Mouse (Mus musculus): ENCODE measurements around the gene Col20a1.
A peak's percentile ranks its signal among the peaks of the same experiment; 100 is the strongest.

Gene Col20a1

DNA sequence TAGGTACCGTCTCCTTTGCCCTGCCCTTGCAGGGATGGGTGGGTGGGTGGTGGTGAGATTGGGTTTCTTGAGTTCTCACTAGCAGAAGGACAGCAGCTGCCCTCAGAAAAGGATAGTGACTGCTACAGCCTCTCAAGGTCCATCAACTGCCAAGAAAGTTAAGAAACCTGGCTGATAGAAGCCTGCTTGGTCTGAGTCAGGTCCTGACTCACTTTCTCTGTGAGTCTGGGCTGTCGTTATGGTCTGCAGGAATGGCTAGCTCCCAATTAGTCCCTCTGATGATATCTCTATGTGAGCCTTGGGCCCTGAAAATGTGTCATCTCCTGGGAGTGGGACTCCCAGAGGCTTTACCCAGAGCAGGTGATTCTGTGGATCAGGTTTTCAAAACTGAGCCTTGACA is 8.0 kb downstream of the Col20a1 start:
- DNase-seq (ENCODE audit: low spot score) = no peak

DNA sequence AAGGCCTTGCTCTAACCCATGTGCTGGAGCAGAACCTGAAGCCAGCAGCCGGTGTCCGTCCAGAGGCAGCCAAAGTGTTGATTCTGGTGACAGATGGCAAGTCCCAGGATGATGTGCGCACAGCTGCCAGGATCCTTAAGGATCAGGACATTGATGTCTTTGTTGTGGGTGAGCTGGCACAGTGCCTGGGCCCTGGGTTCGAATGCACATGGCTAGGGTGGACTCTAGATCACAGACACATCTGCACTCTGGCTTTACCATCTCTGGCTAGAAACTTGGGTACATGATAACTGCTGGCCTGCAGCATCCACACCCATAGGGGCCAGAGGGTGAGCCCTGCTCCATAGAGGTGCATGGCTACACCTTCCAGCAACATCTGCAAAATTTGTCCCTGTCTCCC is 9.1 kb downstream of the Col20a1 start:
- DNase-seq (ENCODE audit: low spot score) = no peak

DNA sequence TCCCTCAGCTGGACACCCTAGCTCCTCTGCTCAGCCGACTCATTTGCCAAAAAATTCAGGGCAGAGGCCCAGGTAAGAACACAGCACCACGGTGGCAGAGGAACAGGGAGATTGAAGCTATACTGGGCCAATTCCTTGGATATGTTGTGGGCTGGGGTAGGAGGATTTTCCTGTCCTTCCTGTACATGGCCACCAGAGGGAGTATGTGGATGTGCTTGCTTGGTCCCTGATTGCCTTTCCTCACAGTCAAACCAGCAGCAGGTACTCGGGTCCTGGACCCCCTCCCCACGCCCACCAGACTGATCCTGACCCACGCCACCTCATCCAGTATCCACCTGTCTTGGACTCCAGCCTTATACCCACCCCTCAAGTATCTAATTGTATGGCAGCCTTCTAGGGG is 10.1 kb downstream of the Col20a1 start:
- DNase-seq (ENCODE audit: low spot score) = no peak

DNA sequence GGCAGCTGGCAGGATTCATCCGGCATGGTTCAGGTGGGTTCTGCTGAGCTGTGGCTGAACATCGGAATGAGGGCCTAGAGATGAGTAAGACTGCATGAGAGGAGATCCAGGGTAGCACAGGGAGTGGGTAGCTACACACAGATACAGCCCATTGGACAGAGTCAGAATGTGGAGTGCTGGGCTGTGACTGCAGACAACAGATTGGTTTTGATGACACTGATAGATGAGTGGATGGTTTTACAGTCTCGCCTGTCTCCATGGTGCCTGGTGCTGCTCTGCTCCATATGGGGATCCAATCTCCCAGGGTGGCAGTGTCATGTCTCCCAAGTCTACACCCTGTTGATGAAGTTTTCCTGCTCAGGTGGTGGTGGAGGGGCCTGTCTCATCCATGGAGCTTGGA is 10.6 kb downstream of the Col20a1 start:
- no peak for DNase-seq (ENCODE audit: low spot score)

DNA sequence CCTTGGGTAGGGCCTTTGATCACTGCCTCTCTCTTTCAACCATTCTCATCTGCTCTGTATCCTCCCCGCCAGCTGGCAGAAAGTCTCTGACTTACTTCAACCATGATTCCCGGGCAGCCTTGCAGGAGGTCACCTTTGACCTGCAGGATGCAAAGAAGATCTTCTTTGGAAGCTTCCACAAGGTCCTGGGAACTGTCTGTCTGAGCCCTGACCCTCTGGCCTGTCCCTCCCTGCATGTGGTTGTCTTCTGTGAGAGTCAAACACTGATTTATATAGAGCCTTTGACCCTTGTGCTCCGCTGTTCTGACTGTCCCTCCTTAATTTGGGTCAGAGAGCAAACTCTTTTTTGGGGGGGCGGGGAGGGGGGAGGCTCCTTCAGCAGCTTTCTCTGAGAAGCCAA is 20.7 kb downstream of the Col20a1 start:
- DNase-seq (ENCODE audit: low spot score) = no peak

DNA sequence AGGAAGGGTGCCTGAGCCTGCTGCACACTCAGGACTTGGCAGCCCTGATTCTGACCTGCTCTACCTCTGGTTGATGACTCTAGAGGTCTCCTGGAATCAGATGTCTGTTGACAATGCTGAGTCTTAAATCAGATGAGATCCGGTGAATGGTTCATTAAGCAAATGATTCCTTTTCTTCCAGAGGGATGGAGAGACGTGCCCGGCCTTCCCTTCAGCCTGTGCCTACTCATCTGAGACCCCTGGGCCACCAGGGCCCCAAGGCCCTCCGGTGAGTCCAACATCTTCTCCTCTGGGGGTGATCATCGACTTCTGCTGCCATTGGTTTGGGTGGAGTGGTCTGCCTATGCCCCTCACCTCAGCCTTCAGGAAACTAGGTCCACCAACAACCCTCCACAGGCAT is 22.0 kb downstream of the Col20a1 start:
- DNase-seq (ENCODE audit: low spot score) = no peak

DNA sequence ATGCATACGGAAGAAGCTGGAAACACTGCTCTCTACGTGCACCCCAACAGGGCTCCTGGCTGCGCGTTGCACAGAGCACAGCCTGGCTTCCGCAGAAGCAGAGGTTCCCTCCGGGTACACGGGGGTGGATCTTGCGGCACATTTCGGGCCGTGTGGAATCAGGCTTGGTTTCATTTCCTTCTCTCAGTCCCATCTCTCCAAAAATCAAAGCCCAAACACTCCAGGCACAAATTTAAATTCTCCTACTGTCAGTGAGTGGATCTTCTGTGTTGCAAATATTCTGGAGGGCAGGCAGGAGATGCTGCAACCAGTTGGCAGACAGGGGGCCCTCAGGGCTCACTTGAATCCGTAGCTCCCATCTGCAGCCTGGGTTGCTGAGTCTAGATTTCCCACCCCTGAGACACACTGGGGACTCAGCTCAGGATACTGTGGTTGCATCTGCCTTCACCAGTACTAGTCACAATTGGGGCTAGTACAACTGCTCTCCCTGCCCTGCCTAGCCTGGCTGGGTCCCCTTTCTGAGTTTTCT is 45.1 kb downstream of the Col20a1 start:
- no peak for DNase-seq (ENCODE audit: low spot score)

DNA sequence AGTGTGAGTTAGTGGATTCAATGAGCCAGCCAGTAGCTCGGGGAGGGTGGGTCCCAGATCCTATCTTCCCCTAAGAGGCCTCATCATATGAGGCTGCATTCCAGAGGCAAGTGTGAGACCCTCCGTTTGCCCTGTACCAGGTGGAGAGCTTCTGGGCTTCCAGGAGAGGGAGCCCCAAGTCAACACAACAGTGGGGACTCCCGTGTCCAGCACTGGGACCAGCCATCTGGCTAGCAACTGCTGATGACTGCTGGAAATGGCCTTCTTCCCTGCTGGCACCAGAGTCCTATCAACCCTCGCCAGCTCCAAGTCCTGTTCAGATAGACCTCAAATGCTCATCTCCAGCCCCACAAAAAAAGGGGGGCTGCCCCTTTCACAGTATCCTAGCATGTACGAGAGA is 46.1 kb downstream of the Col20a1 start:
- peak; percentile 39 for DNase-seq (ENCODE audit: low spot score)

DNA sequence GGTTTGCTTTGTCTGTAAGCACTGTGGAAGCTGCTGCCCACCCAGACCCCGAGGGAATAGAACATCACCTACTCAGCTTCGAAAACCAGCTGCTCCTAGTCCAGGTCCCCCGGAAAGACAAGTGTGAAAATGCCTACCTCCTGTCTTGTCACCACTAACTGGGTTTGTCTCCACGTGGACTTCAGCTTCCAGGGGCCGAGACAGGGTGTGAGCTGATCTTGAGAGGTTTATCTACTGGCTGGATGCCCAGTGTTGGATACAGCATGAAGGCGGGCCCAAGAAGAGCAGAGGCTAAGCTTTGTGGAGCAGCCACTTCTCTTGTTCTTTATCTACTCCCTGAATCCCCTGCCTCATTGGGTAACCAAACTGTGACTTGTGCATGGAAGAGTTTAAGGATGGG is 47.0 kb downstream of the Col20a1 start:
- DNase-seq (ENCODE audit: low spot score) = no peak

DNA sequence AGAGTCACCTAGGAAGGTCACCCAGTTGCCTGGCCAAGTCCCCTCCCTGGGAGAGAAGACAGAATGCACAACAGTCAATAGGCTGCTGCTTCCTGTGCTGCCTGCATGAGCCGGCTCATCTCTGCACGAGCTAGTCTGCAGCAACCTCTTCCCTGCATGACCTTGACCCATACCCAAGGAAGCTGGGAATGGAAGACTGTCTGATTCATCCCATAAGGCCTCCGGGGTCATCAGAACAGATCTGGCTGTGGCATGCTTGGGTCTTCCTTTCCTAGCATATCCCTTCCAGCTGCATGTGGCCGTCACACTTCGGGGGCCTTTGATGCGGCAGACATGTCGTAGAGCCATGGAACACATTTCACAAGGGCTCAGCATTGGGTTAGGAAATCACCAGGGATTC is 48.9 kb downstream of the Col20a1 start:
- DNase-seq (ENCODE audit: low spot score) = no peak

DNA sequence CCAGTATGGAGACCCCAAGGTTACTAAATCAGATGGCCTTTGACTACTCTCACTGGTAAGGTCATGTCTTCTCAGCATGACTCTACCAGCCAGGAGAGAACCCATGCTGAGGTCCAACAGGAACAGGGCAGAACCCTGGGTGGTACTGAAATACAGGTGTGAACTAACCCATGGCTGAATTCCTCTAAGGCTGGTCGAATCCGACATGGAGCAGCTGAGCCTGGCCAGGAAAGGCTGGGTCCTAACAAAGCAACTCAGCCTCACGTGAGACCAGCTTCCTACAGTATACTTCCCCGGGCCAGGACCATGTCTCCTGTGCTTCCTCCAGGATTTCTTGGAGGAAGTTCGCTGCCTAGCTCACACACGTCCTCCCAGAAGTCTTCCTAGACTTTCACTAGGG is 50.2 kb downstream of the Col20a1 start:
- no peak for DNase-seq (ENCODE audit: low spot score)

DNA sequence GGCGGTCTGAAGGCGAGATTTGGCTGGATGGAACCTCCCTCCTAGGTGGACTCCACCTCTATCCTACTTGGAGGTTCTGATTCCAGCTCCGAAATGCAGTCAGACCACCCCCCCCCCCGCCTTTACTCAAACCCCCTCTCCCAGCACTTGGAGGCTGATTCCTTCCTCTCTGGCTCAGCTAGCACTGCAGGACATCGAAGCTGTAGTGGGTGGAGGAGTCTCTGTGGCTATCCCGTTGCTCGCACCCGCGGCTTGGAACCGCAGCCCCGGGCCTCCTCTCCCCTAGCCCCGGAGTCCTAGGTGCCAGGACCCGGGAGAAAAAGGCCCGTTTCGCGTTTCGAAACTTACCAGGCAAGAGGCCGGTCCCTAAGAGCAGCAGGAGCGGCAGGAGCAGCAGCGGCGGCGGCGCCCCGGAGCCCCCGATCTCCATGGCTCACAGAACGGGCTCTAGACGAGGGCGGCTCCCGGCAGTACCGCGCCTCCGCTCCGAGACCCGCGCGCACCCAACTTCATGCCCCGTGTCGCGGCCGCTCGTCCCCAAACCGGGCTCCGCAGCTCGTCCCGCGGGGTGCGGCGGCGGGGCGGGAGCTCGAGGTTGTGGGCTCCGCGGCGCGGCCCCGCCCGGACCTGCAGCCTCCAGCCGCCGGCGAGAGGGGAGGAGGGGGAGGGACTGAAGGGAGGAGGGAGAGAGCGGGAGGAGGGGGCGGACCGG is 52.5 kb downstream of the Col20a1 start:
- DNase-seq (ENCODE audit: low spot score) = peak; percentile 46

DNA sequence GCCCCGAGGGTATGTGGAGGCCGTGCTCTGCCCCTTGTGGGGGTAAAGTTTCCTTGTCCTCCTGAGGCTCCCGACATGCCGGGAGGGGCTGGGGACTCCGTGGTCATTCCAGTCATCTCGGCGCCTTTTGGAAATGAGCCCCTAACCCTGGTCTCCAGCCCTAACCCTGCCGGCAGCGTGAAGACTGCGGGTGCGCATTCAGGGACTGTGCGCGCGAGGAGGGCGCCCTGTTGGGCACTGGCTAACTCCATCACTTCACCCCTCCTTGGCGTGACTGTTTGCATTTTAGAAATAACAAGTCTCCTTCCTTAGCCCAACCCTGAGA is 53.0 kb downstream of the Col20a1 start:
- DNase-seq (ENCODE audit: low spot score) = no peak

DNA sequence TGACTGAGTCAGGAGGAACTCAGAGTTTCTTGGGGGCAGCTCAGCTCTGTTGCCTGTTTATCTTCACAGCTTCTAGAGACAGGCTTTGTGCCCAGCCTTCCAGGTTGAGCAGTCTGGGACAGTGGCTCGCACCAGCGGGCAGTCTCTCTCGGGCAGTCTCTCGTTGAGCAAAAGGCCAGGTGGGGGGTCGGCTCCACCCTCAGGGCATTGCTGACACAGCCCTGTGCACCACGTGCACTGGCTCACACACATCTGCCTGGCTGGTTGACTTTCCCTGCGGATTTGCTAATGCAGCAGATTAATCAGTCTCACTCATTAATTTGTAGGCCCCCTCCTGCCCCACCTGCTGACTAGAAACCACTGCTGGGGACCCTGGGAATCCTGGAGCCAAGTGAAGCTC is 55.6 kb downstream of the Col20a1 start:
- no peak for DNase-seq (ENCODE audit: low spot score)

DNA sequence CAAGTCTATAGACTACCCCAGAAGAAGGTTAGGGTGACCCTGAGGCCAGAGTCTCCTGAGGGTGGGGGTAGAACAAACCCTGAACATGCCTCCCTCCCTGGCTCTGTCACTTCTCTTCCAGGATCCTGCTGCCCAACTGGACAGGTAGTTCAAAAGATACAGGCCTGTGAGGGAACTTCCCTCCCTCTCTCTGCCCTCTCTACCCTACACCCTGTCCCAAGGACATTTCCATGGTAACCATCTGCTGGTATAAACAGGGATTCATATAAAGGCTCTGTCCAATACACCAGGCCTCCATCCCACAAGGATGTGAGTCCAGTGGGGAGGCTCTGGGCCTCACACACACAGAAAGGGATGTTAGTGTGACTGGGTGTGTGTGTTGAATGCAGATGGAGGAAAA is 56.0 kb downstream of the Col20a1 start:
- DNase-seq (ENCODE audit: low spot score) = no peak

DNA sequence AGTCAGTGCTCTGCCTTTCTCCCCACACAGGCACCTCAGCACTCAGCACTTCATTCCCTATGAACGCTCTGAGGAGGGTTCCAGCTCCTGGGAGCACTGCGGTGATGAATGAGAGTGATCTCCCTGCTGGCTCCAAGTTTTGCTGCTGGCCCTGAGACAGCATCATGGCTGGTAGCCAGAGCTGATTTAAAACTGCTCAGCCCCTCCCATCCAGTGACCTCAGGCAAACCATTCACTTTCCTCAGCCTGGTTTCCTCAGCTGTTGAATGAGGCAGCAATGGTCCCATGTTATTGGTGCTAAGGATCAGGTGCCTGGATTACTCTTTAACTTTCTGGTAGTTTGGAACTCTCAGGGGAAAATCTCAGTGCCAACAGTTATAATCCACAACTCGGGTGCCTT is 57.1 kb downstream of the Col20a1 start, which contains the start of gene Chrna4:
Gene Chrna4, minus strand, starts transcription at position 110 of the 400 bp plus-strand sequence.
- peak; percentile 33 for DNase-seq (ENCODE audit: low spot score)

DNA sequence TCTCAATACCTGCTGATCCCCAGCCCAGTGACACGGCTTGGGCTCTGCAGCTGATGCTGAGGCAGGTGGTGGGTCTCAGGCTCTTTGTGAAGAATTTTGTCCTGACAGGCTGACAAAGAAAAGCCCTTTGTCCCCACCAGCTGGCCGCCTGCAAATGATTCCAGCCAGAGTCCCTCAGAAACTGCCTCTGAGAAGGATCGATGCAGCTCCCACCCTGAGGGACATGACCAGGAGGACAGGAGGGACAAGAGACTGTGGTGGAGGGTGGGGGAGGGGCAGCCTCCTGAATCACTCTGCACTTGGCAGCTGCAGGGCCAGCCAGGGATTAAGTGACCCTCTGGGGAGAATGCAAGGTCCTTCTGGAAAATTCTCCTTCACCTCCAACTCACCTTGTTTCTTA is 57.7 kb downstream of the Col20a1 start:
- DNase-seq (ENCODE audit: low spot score) = no peak

DNA sequence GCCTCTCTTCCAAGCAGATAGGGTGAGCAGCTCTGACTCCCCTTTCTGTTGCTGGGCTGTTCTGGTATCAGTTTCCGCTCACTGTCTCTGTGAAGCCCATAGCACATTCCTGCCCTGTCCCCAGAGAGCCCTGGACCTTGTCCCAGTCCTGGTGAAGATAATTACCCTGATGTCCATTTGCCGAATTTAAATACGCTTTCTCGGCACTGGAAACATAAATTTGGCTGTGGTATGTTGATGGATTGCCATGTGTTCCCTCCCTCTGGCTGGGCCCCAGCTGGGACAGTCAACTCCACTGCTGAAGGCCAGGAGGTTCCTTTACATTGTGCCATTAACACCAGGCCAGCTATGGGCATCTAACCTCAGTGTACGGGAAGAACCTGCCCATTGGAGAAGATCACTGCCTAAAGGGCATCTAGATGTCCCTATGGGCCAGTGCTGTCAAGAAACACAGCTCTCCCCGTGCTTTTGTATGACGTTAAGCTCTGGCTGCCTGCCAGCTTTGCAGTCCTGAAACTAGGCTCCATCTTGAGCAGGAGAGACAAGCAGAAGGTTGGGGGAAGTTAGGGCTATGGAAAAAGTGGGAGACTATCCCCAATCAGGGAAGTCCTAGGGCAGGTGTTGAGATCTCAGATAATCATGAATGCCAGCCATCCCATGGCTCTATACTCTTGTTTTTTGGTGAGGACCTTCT is 62.1 kb downstream of the Col20a1 start:
- DNase-seq (ENCODE audit: low spot score) = no peak

DNA sequence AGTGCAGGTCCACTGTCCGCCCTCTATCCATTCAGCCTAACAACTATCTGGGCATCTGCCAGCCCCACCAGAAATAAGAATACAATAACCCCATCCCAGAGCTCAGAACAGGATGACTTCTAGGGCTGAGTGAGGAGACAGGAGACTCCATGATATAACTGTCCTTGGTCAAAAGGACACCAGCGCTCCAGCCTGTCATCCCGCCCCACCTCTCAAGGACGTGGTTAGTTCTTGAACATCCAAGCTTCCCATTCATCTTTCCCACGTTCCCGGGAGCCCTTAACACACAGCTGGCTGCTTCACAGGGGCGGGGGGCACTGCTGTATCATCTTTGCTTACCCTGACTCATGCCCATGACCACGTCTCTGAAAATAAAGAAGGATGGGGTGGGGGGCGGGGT is 62.7 kb downstream of the Col20a1 start:
- no peak for DNase-seq (ENCODE audit: low spot score)

DNA sequence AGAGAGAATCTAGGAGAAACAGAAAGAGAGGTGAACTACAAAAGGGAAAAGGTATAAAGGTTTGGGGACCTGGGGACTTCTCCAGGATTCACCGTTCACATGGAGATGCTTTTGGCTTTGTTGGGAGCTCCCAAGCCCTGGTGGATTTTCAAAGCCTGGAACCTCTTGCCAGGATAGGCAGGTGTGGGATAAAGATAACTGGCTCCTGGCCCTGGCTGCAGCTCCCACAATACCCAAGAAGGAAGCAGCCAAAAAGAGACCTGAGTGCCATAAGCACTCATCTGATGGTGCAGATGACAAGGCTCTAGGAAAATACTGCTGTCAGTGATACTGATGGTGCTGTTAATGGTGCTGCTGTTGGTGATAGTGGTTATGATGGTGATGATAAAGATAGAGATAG is 65.8 kb downstream of the Col20a1 start:
- no peak for DNase-seq (ENCODE audit: low spot score)

DNA sequence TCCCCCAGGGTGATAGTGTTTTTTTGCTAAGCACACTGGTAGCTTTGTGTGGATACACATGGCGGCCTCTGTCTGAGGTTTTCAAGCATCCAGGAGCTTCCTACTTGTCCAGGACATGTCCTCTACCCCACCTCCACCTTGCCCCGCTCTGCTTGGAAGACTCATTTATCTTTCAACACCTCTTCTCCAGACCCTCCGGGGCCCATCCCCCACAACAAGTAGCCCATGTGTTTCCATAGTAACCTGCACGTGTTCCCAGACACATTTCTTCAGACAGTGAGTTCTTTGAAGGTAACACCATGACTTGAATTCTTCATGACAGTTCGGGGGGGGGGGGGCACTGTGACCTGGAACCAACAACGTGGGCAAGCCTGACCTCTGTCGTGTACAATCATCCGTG is 71.0 kb downstream of the Col20a1 start:
- DNase-seq (ENCODE audit: low spot score) = no peak

DNA sequence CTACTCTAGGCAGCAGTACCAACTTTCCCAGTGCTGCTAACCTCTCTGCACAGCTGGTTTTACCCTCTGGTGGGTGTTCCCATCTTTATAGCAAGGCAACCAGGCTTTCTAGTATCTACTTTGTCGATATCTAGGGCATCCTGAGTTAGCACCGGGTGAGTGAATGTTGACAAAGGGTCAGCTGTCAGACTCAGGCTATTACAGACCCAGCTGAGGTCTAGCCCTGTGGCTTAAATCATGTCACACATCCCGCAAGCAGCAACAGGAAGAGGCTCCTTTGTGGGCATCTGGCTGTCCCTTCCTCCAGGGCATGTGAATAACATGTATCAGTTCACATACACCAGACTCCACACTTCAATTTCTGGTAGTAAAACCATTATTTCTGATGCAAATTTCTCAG is 71.9 kb downstream of the Col20a1 start:
- no peak for DNase-seq (ENCODE audit: low spot score)

DNA sequence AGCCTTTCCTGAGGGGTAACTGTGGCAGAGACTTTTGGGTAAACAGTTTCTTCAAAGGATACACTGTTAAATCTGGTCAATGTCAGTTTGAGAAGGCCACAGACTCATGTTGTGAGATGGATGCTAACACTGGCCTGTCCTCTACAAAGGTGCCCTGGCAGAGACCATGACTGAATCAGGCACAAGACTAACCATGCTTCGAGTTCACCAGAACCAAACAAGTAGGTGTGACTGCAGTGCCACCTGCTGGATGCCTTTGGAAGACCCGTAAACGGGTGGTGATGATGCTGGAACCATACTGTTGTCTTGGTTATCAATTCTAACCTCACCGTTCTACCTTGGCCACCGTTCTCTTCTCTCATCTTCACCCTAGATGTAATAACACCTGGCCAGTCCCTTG is 73.8 kb downstream of the Col20a1 start:
- DNase-seq (ENCODE audit: low spot score) = peak; percentile 75

DNA sequence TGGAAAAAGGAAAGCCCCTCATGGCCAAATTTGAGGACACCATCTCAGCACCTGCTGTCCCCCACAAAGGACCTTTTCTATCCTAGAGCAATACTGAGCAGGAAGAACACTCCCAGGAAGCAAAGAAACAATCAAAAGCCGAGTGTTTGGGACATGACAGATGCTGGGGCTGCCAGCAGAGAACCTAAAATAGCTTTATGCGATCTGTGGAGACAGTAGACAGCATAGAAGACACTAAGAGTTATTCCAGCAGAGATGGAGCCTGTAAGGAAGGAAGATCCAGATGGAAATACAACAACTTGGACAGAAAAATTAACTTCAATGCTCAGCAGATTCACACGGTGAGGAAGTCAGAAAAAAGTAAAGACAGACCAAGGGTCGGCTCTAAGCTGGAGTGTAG is 79.5 kb downstream of the Col20a1 start:
- DNase-seq (ENCODE audit: low spot score) = no peak
